Mouse (Mus musculus): Measurements from ENCODE around the gene Zfp445. TPM values are rescaled to one million over a fixed set of nuclear protein-coding genes. Genes with fewer than 3 reads are reported as not detected.
"Not testable (repeated sequence)": the region's sequence is repeated elsewhere in the genome, so short reads cannot be mapped to it uniquely, and the experiment has no call there.

The Zfp445 gene
- polyA plus RNA-seq, 1 experiment from 2014 or later = 82.6 TPM

DNA sequence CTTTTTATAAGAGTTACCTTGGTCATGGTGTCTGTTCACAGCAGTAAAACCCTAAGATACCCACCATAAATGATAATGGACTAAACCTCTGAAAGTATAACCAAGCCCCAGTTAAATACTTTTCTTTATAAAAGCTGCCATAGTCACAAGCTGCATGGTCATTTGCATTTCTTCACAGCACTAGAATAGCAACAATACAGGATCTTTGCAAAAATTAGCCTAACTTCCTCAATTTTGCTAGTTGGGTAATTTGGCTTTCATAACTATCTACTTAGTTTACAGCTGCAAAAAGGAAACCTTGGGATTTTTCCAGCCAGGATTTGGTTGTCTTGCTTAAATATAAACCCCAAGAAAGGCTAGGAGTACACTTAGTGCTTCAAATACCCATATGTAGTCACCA, 5.1 kb downstream of the Zfp445 start:
- no peak overlapping the region for H3K4me2 ChIP-seq
- no peak overlapping the region for H3K27ac ChIP-seq (replicated peaks)
- peaks cover 66% of the 10 kb centered on the region for H3K36me3 ChIP-seq
- no peak overlapping the region for H3K9ac ChIP-seq
- no peak for ATAC-seq (ENCODE audit: low read depth)
- peaks cover 18% of the 10 kb centered on the region for H3K4me1 ChIP-seq (replicated peaks)
- peaks cover 22% of the 10 kb centered on the region for H3K9me3 ChIP-seq
- no peak overlapping the region for H3K4me3 ChIP-seq
- H3K27me3 ChIP-seq = no peaks in the 10 kb centered on the region

DNA sequence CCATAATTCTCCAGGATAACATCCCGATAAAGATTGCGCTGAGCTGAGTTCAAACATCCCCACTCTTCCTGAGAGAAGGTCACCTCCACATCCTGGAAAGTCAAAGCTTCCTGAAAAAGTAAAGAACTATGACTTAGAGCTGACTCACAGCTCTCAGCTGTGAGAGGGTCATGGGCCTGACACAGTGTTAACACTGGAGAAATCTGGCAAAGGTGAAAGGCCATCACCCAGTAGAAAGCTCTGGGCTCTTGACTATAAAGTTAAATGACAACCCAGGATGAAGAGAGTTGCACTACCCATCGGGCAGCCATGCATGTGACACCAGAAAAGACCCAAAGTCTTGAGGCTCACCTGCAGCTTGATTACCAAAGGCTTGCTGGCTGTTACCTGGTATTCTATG, 9.1 kb downstream of the Zfp445 start:
- Histone ChIP-seq H3K9ac (no peak overlapping the region), H3K4me1 (replicated peaks) (no peaks in the 10 kb centered on the region), H3K27me3 (no peaks in the 10 kb centered on the region), H3K4me3 (no peak overlapping the region), H3K4me2 (no peak overlapping the region), H3K36me3 (peaks cover 95% of the 10 kb centered on the region), H3K9me3 (peaks cover 22% of the 10 kb centered on the region), H3K27ac (replicated peaks) (no peak overlapping the region)
- 96% methylated on average over 3 of the region's 3 CpGs for WGBS
- no peak for ATAC-seq (ENCODE audit: low read depth)

DNA sequence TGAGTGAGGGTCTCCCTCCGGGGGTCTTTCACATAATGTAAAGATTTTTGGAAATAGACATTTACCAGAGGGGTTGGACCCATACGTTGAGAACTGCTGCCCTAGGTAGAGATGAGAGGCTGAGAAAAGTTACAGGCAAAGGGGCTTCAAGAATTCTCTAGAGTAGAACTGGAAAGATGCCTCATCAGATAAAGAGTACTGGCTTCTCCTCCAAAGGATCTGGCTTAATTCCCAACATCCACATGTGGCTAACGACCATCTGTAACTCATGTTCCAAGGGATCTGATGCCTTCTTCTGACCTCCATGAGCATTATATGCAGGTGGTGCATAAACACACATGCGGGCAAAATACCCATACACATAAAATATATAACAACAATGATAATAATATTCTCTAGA, 10.2 kb downstream of the Zfp445 start:
- no peaks in the 10 kb centered on the region for H3K27me3 ChIP-seq
- ATAC-seq (ENCODE audit: low read depth) = no peak
- H3K9ac ChIP-seq = no peak overlapping the region
- no peak overlapping the region for H3K4me2 ChIP-seq
- H3K27ac ChIP-seq (replicated peaks) = no peak overlapping the region
- 97% methylated on average over 4 of the region's 4 CpGs for WGBS
- no peaks in the 10 kb centered on the region for H3K4me1 ChIP-seq (replicated peaks)
- H3K4me3 ChIP-seq = no peak overlapping the region
- H3K36me3 ChIP-seq = peaks cover 95% of the 10 kb centered on the region
- peaks cover 15% of the 10 kb centered on the region for H3K9me3 ChIP-seq

DNA sequence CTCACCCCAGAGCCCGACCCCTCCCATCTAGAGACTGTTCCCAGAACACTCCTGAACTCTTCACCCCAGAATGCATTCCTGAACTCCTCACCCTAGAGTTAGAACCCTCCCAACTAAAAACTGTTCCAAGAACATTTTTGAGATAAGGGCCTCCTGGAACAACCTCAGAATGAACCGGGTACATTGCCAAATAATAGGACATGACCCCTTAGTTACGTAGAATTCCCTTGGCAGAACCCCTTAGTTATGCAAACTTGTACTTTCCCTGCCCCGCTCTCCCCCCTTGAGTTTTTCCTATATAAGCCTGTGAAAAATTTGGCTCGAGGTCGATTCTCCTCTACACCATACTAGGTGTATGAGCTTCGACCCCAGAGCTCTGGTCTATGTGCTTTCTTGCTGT, 10.7 kb downstream of the Zfp445 start:
- not testable (repeated sequence) for H3K4me1 ChIP-seq (replicated peaks); H3K27ac ChIP-seq (replicated peaks); H3K4me3 ChIP-seq; H3K27me3 ChIP-seq; H3K9ac ChIP-seq; ATAC-seq (ENCODE audit: low read depth); H3K4me2 ChIP-seq; H3K9me3 ChIP-seq
- 95% methylated on average over 2 of the region's 7 CpGs for WGBS
- peaks cover 95% of the 10 kb centered on the region for H3K36me3 ChIP-seq

DNA sequence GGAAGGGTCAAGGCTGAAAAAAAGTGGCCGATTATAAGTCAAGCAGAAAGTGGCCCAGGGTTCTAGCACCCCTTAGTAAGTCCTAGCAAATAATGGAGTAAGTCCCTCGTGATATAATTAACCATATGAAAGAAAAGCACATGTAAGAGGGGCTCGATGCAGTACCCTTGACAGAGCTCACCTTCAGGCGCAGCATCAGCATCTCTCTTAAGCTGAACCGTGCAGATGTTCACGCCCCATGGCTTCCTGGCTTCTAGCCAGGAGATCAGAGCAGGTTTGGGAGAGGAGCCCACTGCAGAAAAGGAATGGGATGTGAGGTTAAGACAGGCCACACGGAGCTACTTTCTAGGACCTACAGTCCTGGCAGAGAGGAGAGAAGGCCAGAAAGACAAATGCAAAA, 11.3 kb downstream of the Zfp445 start:
- no peak overlapping the region for H3K4me3 ChIP-seq
- H3K4me2 ChIP-seq = no peak overlapping the region
- no peaks in the 10 kb centered on the region for H3K27me3 ChIP-seq
- peaks cover 6% of the 10 kb centered on the region for H3K9me3 ChIP-seq
- no peak for ATAC-seq (ENCODE audit: low read depth)
- no peaks in the 10 kb centered on the region for H3K4me1 ChIP-seq (replicated peaks)
- H3K36me3 ChIP-seq = peaks cover 95% of the 10 kb centered on the region
- H3K27ac ChIP-seq (replicated peaks) = no peak overlapping the region
- WGBS = 95% methylated on average over 7 of the region's 7 CpGs
- no peak overlapping the region for H3K9ac ChIP-seq

DNA sequence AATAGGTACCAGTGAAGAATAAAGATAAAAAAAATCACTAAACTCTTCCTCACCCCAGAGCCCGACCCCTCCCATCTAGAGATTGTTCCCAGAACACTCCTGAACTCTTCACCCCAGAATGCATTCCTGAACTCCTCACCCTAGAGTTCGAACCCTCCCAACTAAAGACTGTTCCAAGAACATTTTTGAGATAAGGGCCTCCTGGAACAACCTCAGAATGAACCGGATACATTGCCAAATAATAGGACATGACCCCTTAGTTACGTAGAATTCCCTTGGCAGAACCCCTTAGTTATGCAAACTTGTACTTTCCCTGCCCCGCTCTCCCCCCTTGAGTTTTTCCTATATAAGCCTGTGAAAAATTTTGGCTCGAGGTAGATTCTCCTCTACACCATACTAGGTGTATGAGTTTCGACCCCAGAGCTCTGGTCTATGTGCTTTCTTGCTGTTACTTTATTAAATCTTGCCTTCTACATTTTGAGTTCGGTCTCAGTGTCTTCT, 17.9 kb downstream of the Zfp445 start:
- H3K4me1 ChIP-seq (replicated peaks); H3K9ac ChIP-seq; H3K4me2 ChIP-seq; H3K9me3 ChIP-seq; H3K27ac ChIP-seq (replicated peaks); H3K4me3 ChIP-seq; ATAC-seq (ENCODE audit: low read depth); H3K27me3 ChIP-seq: not testable (repeated sequence)
- peaks cover 47% of the 10 kb centered on the region for H3K36me3 ChIP-seq
- WGBS = 97% methylated on average over 8 of the region's 8 CpGs

DNA sequence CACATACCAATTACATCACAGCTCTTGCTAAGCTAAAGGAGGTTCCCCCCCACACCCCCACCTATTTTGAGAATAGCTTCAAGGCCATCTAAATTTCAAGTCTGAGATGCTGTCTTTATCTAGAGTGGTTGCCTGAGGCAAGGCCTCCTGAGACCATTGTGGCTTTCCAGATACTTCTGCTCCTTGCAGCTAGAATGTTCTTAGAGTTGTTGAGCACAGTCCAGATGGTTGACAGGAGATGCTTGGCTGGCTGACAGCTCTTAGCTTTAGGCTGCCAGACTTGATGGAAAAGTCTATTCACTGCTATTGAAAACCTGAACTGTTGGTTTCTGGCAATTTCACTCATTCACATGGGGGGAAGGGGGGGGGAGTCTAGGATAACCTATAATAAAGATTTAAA, 19.6 kb downstream of the Zfp445 start:
- Histone ChIP-seq H3K4me2 (no peak overlapping the region), H3K27ac (replicated peaks) (no peak overlapping the region), H3K4me3 (no peak overlapping the region), H3K4me1 (replicated peaks) (no peaks in the 10 kb centered on the region), H3K27me3 (no peaks in the 10 kb centered on the region), H3K9me3 (0 out of 2 replicates have a peak, but pooled peaks cover 2% of the 10 kb centered on the region), H3K36me3 (peaks cover 30% of the 10 kb centered on the region), H3K9ac (no peak overlapping the region)
- ATAC-seq (ENCODE audit: low read depth) = no peak

DNA sequence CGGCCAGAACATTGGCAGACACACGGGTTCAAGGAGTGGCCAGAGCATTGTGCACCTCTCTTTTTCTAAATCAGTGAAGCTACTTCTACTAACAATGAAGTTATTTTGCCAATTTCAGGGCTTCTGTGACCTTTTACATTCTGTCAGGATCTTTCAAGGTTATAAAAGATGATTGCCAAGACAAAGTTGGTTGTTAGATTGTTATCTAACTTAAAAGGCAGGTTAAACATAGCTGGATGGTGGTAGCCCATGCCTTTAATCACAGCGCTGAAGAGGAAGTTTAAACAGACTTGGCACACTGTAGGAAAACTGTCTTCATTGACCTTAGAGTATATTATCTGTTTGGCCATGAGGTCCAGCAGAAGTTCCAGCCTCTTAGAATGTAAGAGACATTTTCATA, 20.2 kb downstream of the Zfp445 start:
- 88% methylated on average over 3 of the region's 3 CpGs for WGBS

DNA sequence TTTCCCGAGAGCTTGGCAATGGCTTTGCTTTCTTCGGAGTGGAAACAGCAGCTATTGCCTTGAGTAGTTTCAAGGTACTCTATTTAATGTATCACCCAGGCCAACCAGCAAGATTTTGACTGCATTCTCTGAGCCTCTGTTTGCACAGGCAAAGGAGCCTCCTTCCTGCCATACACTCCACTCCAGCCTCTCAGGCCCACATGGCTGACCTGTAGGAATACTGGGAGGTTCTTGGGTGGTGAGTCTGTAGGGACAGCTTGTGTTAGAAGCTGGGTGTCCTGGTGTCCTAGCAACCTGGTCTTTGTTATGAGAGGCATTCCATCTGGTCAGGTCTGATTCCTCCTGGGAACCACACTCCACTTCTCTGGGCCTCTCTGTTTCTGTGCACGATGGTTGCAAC, 22.0 kb downstream of the Zfp445 start, which contains the start of gene Gm35549:
TSS of gene Gm35549 (minus strand) at position 276 of the 400 bp plus-strand sequence.
- Histone ChIP-seq H3K4me3 (no peak within 1 kb of the TSS), H3K4me1 (replicated peaks) (no peaks in the 10 kb centered on the region), H3K27ac (replicated peaks) (no peak within 1 kb of the TSS), H3K27me3 (no peaks in the 10 kb centered on the region), H3K4me2 (no peak within 1 kb of the TSS), H3K9me3 (peaks cover 2% of the 10 kb centered on the region; the same call in 1 of the 2 replicates), H3K9ac (no peak within 1 kb of the TSS), H3K36me3 (peaks cover 7% of the 10 kb centered on the region)
- no peak for ATAC-seq (ENCODE audit: low read depth)
- WGBS = 72% methylated on average over 3 of the region's 3 CpGs

More for the DNA sequence above, 20.2 kb downstream of the Zfp445 start:
- H3K27me3 ChIP-seq = no peaks in the 10 kb centered on the region
- H3K9me3 ChIP-seq = 0 out of 2 replicates have a peak, but pooled peaks cover 2% of the 10 kb centered on the region
- H3K4me2 ChIP-seq = no peak overlapping the region
- H3K4me3 ChIP-seq = no peak overlapping the region
- H3K4me1 ChIP-seq (replicated peaks) = no peaks in the 10 kb centered on the region
- no peak overlapping the region for H3K9ac ChIP-seq
- no peak overlapping the region for H3K27ac ChIP-seq (replicated peaks)
- H3K36me3 ChIP-seq = peaks cover 24% of the 10 kb centered on the region
- ATAC-seq (ENCODE audit: low read depth) = no peak

DNA sequence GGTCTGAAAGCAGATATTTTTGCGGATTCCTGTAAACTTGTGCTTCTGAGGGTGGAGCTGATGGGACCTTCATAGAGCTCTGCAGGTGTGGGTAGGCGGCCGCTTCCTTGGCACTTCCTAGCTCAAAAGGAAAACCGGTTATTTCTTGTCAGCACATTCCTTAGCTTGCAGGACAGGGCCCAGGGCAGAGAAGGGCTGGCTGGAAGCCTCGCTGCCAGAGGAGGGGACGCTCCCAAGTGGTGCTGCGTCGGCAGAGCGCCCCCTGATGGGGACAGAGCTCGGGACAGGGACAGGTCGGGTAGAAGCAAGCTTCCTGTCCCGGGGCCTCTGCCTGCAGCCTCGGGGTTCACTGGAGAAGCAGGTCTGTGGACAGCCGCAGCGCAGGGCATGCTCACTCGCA, 28.1 kb downstream of the Zfp445 start:
- Histone ChIP-seq H3K27ac (replicated peaks) (no peak overlapping the region), H3K4me1 (replicated peaks) (peaks cover 22% of the 10 kb centered on the region), H3K4me2 (no peak overlapping the region), H3K36me3 (peaks cover 16% of the 10 kb centered on the region), H3K9me3 (no peaks in the 10 kb centered on the region; the same call in 1 of the 2 replicates), H3K4me3 (no peak overlapping the region), H3K9ac (no peak overlapping the region), H3K27me3 (no peaks in the 10 kb centered on the region)
- 31% methylated on average over 16 of the region's 16 CpGs for WGBS
- ATAC-seq (ENCODE audit: low read depth) = no peak

DNA sequence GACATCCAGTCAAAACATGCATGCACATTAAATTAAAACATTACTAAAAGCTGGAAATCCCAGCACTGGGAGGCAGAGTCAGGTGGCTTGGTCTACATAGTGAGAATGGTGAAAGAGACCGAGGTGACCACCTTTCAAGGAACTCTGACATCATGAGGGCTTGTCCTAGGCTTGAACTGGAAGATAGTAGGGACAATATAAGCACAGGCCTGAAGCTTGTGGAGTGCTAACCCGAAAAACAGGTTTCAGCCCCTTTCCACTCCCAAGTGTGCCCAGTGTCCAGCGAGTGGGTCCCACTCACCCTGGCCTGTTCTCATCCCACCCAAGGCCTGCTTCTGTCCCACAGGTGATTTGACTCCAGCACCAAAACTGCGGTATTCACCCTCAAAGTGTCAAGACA, 28.6 kb downstream of the Zfp445 start:
- ATAC-seq (ENCODE audit: low read depth) = peak; percentile 54

DNA sequence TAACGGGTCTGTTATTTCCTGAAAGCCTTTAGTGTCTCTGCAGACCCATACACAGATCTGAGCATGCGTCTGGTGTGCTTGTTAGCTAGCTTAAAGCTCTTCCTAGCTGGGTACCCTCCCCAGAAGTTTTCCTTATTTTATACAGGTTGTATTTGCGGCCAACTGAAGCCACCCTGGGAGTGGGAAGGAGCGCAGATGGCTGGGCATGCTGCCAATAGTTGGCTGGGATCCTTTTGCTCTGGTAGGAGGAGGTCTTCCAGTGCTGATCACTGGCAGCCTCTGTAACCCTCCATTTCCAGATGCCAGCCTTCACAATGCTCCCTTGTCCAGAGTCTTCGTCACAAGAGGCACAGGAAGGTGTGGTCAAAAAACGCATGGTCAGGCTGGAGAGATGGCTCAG, 29.0 kb downstream of the Zfp445 start:
- 34% methylated on average over 6 of the region's 6 CpGs for WGBS
- peak; percentile 93 for ATAC-seq (ENCODE audit: low read depth)
- no peaks in the 10 kb centered on the region for H3K27me3 ChIP-seq
- no peak overlapping the region; the same call in 1 of the 2 replicates for H3K4me2 ChIP-seq
- peaks cover 19% of the 10 kb centered on the region for H3K36me3 ChIP-seq
- no peak overlapping the region for H3K4me3 ChIP-seq
- peak overlapping the region; percentile 80 for H3K27ac ChIP-seq (replicated peaks)
- H3K9ac ChIP-seq = no peak overlapping the region
- H3K9me3 ChIP-seq = no peaks in the 10 kb centered on the region; the same call in 1 of the 2 replicates
- peaks cover 22% of the 10 kb centered on the region for H3K4me1 ChIP-seq (replicated peaks)

More for the DNA sequence above, 28.6 kb downstream of the Zfp445 start:
- Histone ChIP-seq H3K27me3 (no peaks in the 10 kb centered on the region), H3K27ac (replicated peaks) (peak overlapping the region; percentile 80), H3K9ac (no peak overlapping the region), H3K4me2 (no peak overlapping the region), H3K9me3 (no peaks in the 10 kb centered on the region; the same call in 1 of the 2 replicates), H3K4me1 (replicated peaks) (peaks cover 22% of the 10 kb centered on the region), H3K36me3 (peaks cover 18% of the 10 kb centered on the region), H3K4me3 (no peak overlapping the region)
- 87% methylated on average over 4 of the region's 4 CpGs for WGBS

DNA sequence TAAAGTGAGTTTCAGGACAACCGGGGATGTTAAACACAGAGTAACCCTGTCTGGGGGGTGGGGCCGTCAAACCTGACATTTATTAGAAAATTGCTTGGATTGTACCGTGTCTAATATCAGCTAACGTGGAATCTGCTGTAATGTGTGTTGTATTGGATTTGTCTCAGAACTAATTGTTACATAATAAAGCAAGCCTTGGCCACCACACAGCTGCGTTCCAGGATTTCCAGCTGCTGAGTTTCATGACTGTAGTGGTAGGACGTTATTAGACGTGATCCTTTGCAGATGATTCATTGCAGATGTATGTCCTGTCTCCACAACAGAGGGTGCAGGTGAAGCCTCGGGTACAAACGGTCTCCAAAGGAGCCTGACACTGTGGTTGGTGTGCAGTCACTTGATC, 29.7 kb downstream of the Zfp445 start:
- Histone ChIP-seq H3K4me1 (replicated peaks) (peaks cover 22% of the 10 kb centered on the region), H3K9me3 (no peaks in the 10 kb centered on the region; the same call in 1 of the 2 replicates), H3K4me3 (no peak overlapping the region), H3K9ac (no peak overlapping the region), H3K27ac (replicated peaks) (peak overlapping the region; percentile 80), H3K4me2 (no peak overlapping the region; the same call in 1 of the 2 replicates), H3K27me3 (no peaks in the 10 kb centered on the region), H3K36me3 (peaks cover 21% of the 10 kb centered on the region)
- ATAC-seq (ENCODE audit: low read depth) = 0 out of 2 replicates have a peak, but pooled peaks have one; percentile 16
- 67% methylated on average over 9 of the region's 9 CpGs for WGBS

Data from neural tube, embryonic 13.5 days (tissue).